Mouse (Mus musculus) kidney, adult 2 months (tissue): ENCODE data around the gene Foxp1. TPM values are rescaled to one million over a fixed set of nuclear protein-coding genes. Genes with fewer than 3 reads are reported as not detected.
A peak's percentile ranks its signal among the peaks of the same experiment; 100 is the strongest.

Source experiments
- DNase-seq: peaks from one replicate; pipeline ENCODE4 v3.0.0; 2021
- H3K27ac ChIP-seq: fragments of 200-500 bp; 2 replicates; pipeline ENCODE4 v1.5.1; 2012; ENCODE audit warnings: low read depth, low read length, control low read depth, inconsistent platforms; ENCODE audit not compliant: insufficient read depth
- H3K27me3 ChIP-seq: fragments of 200-500 bp; replicated peaks from 2 replicates; pipeline ENCODE4 v1.6.1; 2012; ENCODE audit warnings: mild to moderate bottlenecking, moderate library complexity, low read length, inconsistent platforms; ENCODE audit not compliant: control insufficient read depth, insufficient read depth
- H3K36me3 ChIP-seq: fragments of 200-500 bp; 2 replicates; pipeline ENCODE4 v1.6.1; 2012; ENCODE audit warnings: mild to moderate bottlenecking, moderate library complexity, low read length, inconsistent platforms; ENCODE audit not compliant: control insufficient read depth, insufficient read depth
- H3K4me1 ChIP-seq: fragments of 200-500 bp; 2 replicates; pipeline ENCODE4 v1.6.1; 2011; ENCODE audit warnings: low read length; ENCODE audit not compliant: control insufficient read depth, insufficient read depth
- H3K4me3 ChIP-seq: fragments of 200-500 bp; 2 replicates; pipeline ENCODE4 v1.5.1; 2011; ENCODE audit warnings: mild to moderate bottlenecking, low read depth, low read length, control low read depth; ENCODE audit not compliant: insufficient read depth
- CTCF ChIP-seq: fragments of 200-500 bp; conservative IDR thresholded peaks from 2 replicates; pipeline ENCODE4 v1.5.1; 2011; ENCODE audit warnings: low read depth, mild to moderate bottlenecking, control low read depth, low read length, moderate library complexity, mixed read lengths; ENCODE audit not compliant: insufficient read depth, insufficient read length
- POLR2A ChIP-seq: fragments of 200-500 bp; IDR thresholded peaks from one replicate; pipeline ENCODE4 v1.6.1; 2011; ENCODE audit warnings: low read depth, low read length, control low read depth
- WGBS: fragments of 180-500 bp; shearing (Covaris S2); methylation state at CpG from one replicate; pipeline ENCODE4 v1.1.7; 2018; 5-methylcytosine and 5-hydroxymethylcytosine counted together
- polyA plus RNA-seq: library from polyadenylated mRNA; depleted of rRNA; stranded (reverse); fragments of >200 nt; gene quantifications from 2 replicates; pipeline ENCODE4 v1.2.3, GENCODE M21; 2012

Gene Foxp1
- polyA plus RNA-seq, 1 experiment = 32.8 TPM

GRCm38 (mm10) chr6:99333127-99333526, 189.4 kb downstream of the Foxp1 start:
- no peak for TF ChIP-seq POLR2A
- TF ChIP-seq CTCF = no peak
- WGBS = 86% methylated on average over 5 of the region's 5 CpGs
- H3K4me1 ChIP-seq = peaks cover 3% of the 10 kb centered on the region; the same call in 1 of the 2 replicates
- no peak overlapping the region for H3K4me3 ChIP-seq
- no peak for DNase-seq
- no peaks in the 10 kb centered on the region for H3K27me3 ChIP-seq
- H3K27ac ChIP-seq = no peak overlapping the region
- H3K36me3 ChIP-seq = no peaks in the 10 kb centered on the region

- Histone ChIP-seq H3K27ac (no peak overlapping the region), H3K4me3 (no peak overlapping the region), H3K27me3 (no peaks in the 10 kb centered on the region), H3K36me3 (no peaks in the 10 kb centered on the region), H3K4me1 (peaks cover 8% of the 10 kb centered on the region; the same call in 1 of the 2 replicates)
- no peak for TF ChIP-seq POLR2A
- TF ChIP-seq CTCF = no peak
- 75% methylated on average over 4 of the region's 4 CpGs for WGBS
- no peak for DNase-seq
Observed at GRCm38 (mm10) chr6:99330169-99330568, 192.4 kb downstream of the Foxp1 start.

GRCm38 (mm10) chr6:99328634-99329033, 193.9 kb downstream of the Foxp1 start:
- DNase-seq = no peak
- Histone ChIP-seq H3K36me3 (no peaks in the 10 kb centered on the region), H3K27ac (no peak overlapping the region), H3K27me3 (no peaks in the 10 kb centered on the region), H3K4me1 (peaks cover 10% of the 10 kb centered on the region; the same call in 1 of the 2 replicates), H3K4me3 (no peak overlapping the region)
- no peak for TF ChIP-seq POLR2A
- TF ChIP-seq CTCF = no peak
- 68% methylated on average over 2 of the region's 2 CpGs for WGBS

GRCm38 (mm10) chr6:99328146-99328545, 194.4 kb downstream of the Foxp1 start:
- H3K27ac ChIP-seq = no peak overlapping the region
- H3K4me3 ChIP-seq = no peak overlapping the region
- no peaks in the 10 kb centered on the region for H3K27me3 ChIP-seq
- H3K4me1 ChIP-seq = peaks cover 10% of the 10 kb centered on the region; the same call in 1 of the 2 replicates
- H3K36me3 ChIP-seq = no peaks in the 10 kb centered on the region
- TF ChIP-seq CTCF = no peak
- no peak for TF ChIP-seq POLR2A
- no peak for DNase-seq
- WGBS = 89% methylated on average over 6 of the region's 6 CpGs

- no peaks in the 10 kb centered on the region for H3K27me3 ChIP-seq
- no peak overlapping the region for H3K27ac ChIP-seq
- H3K4me3 ChIP-seq = no peak overlapping the region
- TF ChIP-seq POLR2A (no peak), CTCF (no peak)
- no peaks in the 10 kb centered on the region for H3K36me3 ChIP-seq
- H3K4me1 ChIP-seq = peaks cover 10% of the 10 kb centered on the region; the same call in 1 of the 2 replicates
- peak; percentile 30 for DNase-seq
- WGBS = 73% methylated on average over 11 of the region's 11 CpGs
Observed at GRCm38 (mm10) chr6:99327721-99328120, 194.8 kb downstream of the Foxp1 start.

GRCm38 (mm10) chr6:99325881-99326280, 196.6 kb downstream of the Foxp1 start:
- H3K4me1 ChIP-seq = peaks cover 10% of the 10 kb centered on the region; the same call in 1 of the 2 replicates
- H3K27ac ChIP-seq = no peak overlapping the region
- TF ChIP-seq POLR2A (no peak), CTCF (no peak)
- 78% methylated on average over 2 of the region's 2 CpGs for WGBS
- no peak overlapping the region for H3K4me3 ChIP-seq
- H3K27me3 ChIP-seq = no peaks in the 10 kb centered on the region
- H3K36me3 ChIP-seq = no peaks in the 10 kb centered on the region
- DNase-seq = peak; percentile 81

GRCm38 (mm10) chr6:99325461-99325860, 197.1 kb downstream of the Foxp1 start:
- peaks cover 10% of the 10 kb centered on the region; the same call in 1 of the 2 replicates for H3K4me1 ChIP-seq

More at GRCm38 (mm10) chr6:99325461-99325860, 197.1 kb downstream of the Foxp1 start:
- DNase-seq = peak; percentile 53
- WGBS = 54% methylated on average over 5 of the region's 5 CpGs
- TF ChIP-seq CTCF (no peak), POLR2A (no peak)
- Histone ChIP-seq H3K36me3 (no peaks in the 10 kb centered on the region), H3K4me3 (no peak overlapping the region), H3K27ac (no peak overlapping the region), H3K27me3 (no peaks in the 10 kb centered on the region)
